Mouse (Mus musculus): ENCODE measurements around the gene Pdcl3. TPM values are rescaled to one million over a fixed set of nuclear protein-coding genes. Genes with fewer than 3 reads are reported as not detected.

Gene Pdcl3
- total RNA-seq (2022), result 10 to 100 TPM; 31.5 to 40.3 (median 35.7) TPM

DNA sequence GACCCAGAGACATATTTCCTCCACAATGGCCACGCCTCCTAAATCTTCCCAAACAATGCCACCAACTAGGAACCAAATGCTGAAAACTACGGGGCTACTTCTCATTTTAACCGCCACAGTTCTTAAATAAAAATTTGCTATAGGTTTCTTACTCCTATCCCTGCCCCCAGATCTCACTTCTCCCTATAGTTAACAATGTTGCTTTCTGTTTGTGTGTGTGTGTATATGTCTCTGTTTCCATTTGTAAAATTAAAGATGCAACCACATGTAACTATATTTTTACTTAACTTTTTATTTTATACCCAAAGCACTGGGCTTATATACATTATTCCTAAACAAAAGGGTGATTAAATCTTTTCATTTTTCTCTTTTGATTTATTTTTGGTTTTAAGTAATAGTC lies at the start of gene Pdcl3:
TSS of gene Pdcl3 (plus strand) at position 301 of the 400 bp plus-strand sequence.
- DNase-seq (ENCODE audit: low spot score in 2 of 2), result no peak

DNA sequence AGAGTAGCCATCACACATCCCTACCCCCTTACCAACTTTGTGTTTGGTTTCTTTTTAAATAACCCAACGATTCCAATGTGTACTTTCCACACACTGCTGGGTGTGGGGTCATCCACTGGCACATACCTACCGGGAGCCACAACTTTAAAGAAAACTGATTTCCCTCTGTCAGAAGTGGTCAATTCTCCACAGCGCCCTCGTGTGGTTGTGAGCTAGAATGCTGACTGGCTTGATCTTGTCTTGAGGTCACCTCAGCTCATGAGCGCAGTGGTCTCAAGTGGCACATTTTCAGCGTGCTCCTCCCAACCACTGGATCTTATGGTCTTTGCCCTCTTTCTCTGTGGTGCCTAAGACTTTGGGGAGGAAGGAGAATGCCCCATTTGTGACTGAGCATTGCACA lies 48.6 kb upstream of the Pdcl3 start:
- peak in 1 of 2 experiments; percentile 12 for DNase-seq (ENCODE audit: low spot score in 2 of 2)

DNA sequence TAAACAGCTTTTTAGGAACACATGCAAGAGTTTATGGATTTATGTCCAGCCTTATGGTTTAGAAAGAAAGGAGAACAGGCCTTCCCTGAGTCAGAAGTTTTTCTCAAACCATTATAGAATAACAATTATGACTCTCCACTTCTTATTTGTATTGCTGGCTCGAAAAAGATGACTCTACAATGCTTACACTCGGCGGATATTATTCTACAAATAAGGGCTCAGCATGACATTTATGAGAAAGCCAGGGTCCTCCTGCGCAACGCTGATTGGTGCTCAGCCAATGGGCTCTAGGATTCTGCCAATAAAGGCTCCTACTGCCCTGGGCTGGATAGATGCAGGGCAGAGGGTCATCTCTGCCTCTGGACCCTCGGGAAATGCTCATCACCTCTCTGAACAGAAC lies 46.6 kb upstream of the Pdcl3 start, which contains the start of gene Nms:
TSS of gene Nms (plus strand) at position 301 of the 400 bp plus-strand sequence.
- no peak for DNase-seq (ENCODE audit: low spot score in 2 of 2)

DNA sequence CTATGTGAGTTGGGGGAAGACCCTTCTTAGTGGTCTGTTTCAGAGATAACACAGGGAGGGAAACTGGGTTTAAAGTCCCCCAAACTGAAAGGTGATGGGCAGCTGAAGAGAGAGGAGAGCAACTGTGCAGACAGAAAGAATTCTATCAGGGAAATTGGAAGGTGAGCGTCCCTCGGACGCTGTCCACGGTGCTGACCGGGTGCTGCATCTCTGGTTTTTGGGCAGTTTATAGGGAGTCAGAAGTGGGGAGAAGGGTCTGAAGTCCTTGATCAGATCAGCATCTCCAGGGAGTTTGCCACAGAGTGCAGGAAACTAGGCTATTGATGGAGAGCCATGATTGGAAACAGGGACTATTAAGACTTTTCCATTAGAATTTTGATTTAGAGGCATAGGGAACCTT lies 45.8 kb upstream of the Pdcl3 start:
- DNase-seq (ENCODE audit: low spot score in 2 of 2), result no peak

DNA sequence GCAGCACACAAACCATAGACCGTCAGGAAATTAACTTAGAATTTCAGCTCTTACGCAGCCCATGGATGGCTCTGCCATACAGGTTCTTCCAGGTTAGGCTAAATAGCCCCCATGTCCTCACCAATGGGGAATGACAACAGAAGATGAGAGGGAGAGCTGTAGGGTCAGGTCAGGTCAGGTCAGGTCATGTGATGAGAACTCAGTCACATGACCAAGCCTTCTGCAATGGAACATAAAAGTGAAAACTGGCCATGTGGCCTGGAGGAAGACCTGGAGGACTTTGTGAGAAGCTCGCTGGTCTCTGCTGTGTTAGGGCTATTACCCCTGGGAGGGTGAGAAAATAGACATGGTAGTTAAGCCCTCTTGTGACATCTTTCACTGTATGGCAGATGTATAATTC lies 29.0 kb upstream of the Pdcl3 start:
- no peak for DNase-seq (ENCODE audit: low spot score in 2 of 2)

DNA sequence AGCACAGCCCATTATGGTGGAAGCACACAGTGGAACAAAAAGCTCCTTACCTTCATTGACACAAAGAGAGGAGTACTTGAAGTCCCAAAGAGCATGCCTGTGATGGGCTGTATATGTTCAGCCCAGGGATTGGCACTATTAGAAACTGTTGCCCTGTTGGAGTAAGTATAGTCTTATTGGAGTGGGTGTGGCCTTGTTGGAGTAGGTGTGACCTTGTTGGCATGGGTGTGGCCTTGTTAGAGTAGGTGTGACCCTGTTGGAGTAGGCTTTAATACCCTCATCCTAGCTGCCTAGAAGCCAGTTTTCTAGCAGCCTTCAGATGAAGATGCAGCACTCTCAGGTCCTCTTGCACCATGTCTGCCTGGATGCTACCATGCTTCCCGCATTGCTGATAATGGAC lies 16.3 kb upstream of the Pdcl3 start:
- DNase-seq (ENCODE audit: low spot score in 2 of 2), result no peak

DNA sequence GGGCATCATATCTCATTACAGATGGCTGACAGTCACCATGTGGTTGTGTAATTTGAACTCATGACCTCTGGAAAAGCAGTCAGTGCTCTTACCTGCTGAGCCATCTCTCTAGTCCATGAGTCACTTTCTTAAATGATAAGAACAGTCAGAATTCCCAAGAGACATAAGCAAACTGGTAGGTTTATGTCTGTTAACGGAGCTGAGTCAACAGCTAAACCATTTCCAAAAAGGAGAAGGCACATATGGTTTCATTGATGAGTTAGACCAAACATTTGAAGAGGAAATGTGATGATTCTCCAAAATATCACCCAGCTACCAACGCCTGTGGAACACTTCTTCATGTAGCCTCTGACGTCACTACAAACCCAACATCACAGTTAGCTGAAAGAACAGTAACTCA lies 13.7 kb upstream of the Pdcl3 start:
- DNase-seq (ENCODE audit: low spot score in 2 of 2), result no peak

DNA sequence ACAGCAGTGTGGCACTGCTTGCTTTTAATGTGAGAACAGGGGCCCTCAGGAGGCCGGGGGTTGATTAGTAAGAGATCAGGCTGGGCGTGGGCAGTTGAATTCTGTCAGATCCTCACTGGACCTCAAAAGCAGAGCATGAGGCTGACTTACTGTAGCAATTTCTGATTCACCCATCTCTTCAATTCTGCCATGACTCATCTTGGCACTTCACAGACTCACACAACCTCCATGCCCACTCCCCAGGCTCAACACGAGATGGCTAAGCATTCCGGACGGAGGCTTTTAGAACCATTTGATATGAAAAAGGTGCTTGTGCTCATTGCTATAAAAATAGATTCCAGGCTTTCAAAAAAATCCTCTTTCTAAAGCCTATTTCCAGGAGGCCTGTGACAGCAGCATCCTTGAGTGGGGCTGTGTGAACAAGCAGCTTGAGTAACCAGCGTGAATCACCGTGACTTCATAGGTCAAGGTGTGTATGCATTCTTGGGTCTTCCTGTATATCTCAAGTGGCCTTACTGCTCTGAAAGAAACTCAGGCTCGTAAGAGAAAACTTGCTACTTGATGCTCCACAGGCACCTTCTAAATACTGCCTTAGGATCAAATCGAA lies 12.3 kb upstream of the Pdcl3 start:
- DNase-seq (ENCODE audit: low spot score in 2 of 2), result no peak

DNA sequence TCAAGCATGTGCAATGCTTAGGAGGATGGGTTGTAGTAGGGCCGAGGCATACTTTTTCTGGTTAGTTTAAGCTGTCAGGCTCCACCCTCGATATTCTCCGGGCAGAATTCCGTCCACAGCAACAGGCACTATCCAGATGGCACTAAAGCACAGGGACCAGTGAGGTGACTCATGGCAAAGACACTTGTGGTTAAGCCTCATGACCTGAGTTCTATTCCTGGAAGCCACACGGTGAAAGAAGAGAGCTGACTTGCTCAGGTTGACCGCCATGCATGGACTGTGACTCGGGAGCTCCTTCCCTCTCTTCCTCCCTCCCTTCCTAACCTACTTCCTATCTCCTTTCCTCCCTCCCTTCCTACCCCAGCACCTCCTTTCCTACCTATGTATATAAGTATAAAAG lies 5.5 kb upstream of the Pdcl3 start:
- DNase-seq (ENCODE audit: low spot score in 2 of 2), result no peak

DNA sequence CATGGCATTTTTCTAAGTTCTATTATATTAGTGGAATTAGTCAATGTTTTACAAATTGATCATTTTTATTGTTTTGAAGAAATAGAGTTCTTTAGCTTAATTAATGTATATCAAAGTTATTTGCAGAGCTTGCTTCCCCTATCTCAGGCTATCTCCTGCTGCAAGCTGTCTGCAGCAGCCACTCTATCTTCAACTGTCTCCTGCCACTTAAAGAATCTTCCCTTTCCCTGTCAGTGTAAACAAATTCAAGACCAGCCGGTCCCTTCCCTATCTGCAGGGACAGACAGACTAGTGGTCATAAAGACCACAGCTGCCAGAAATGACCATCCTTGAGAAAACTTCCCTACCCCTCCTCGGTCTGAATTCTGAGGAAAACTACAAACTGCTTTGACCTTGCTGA lies 1.5 kb upstream of the Pdcl3 start:
- no peak for DNase-seq (ENCODE audit: low spot score in 2 of 2)

DNA sequence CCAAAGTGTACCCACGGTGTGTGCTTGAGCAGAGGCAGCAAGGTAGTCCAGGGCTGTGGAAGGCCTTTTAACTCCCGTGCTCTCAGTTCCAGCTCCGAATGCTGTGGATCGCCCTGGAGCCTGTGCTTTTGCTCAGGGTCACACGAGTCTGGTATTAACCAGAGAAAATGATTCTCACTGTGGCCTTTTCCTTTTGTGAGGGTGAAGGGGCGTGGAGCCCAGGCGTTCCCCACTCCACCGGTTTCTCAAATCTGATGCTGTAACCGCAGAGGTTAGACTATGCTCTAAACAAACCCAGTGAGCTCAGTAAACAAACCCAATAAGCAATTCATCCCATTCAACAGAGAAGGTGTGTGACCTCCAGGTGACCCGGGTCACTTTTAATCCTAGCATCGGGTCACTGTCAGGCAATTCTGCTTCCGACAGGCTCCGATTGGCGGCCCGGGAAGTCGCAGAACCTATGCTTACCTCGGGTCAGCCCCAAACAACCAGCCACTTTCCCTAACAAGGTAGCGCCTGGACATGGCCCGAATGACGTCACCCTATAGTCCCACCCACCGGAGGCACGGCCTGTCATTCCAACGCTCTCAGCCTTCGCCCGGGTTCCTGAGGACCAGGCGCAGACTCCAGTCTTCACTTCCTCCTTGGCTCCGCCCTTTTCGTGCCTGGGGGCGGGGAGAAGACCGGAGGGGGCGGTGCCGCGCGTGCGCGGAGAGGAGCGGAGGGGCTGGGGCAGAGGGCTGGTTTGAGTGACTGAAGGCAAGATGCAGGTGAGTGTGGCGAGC lies 1.9 kb downstream of the Pdcl3 start:
- peak; percentile 94 to 95 for DNase-seq (ENCODE audit: low spot score in 2 of 2)

DNA sequence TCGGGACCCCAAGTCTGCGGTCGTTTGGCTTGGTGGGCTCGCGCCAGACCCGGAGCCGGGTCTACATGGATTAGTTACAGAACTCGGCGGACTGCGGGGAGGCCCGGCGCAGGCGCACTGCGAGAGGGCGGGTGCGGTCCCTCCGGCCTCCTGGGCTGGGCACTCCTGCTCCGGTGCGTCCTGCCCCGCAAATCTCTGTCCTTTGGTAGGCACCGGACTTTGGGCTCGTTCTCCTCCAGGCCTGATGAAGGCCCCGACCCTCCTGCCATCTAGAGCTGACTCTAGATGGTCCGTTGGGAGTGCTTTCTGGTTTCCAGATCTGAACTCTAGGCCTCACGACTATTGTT lies 2.4 kb downstream of the Pdcl3 start:
- DNase-seq (ENCODE audit: low spot score in 2 of 2), result no peak

DNA sequence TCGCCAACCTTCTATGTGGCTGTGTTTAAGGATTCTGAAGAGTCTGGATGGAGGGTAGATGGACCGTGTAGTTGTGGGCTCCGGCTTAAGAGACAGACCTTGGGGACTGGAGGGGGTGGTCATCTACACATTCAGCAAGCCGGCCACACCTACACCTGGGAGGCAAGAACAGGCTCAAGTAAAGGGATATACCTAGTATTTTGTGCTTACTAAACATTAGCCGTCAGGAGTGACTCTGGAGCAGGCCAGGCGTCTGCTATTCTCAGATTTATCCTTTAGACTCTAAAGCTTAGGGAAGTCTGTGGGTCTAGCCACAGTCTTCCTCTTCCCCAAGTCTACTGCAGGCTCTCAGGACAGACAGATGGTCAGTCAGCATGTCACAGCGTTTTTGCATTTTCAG lies 2.9 kb downstream of the Pdcl3 start:
- no peak for DNase-seq (ENCODE audit: low spot score in 2 of 2)

DNA sequence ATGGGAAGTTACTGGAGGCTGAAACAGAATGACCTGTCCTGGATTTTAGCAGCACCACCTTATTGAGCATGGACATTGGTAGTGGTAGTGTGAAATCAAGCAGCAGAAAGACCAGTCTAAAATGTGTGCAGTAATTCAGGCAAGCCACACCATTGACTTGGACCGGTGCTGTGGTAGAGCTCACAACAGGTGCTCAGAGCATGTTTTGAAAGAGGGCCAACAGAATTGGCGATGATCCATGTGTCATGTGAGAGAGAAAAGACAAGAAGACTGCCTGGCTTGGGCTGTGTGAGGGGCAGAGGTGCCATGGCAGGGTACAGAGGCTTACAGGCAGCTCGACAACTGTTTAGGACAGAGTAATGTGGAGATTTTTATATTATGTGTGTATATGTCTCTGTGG lies 7.0 kb downstream of the Pdcl3 start:
- no peak for DNase-seq (ENCODE audit: low spot score in 2 of 2)

DNA sequence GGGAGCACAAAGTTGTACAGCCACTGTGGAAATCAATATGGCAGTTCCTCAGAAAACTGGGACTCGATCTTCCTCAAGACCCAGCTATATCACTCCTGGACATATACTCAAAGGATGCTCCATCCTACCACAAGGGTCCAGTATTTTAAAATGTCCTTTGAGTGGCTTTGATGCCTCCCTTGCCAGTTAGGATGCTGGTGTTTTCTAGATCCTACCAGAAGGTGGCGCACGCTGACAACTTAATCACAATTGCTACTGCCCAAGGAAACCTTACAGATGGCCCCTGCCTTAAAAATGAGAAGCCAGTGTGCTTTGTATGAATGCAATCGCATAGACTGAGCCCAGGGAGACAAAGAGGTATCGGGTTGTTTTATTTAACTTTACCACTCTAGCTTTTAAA lies 15.7 kb downstream of the Pdcl3 start:
- peak; percentile 63 to 82 for DNase-seq (ENCODE audit: low spot score in 2 of 2)

DNA sequence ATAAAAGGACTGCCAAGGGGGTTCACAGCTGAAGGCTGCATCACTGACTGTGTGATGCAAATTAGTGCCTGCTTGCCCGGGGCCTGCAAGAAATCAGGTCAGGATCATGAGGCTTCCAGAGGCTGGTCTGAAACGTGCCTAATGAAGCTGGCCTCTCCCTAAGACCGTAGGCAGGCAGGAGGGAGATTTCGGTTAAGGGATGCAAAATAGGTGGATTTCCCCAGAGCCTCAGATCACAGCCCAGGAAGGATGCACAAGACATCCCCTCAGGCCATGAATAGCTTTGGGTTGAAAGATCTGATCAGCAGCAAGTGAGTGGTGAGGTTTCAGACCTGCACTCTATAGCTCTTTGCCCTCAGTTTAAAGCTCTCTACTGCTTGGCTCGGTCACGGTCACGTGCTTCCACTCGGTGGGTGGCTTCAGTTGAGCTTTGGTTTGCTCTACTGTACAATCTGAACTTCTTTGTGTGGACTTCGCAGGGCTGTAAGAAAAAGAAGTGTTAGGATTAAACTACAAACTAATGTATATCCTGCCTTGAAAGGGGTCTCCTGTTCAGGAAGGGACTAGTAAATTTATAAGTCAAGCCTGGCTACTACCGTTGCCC lies 20.4 kb downstream of the Pdcl3 start:
- no peak for DNase-seq (ENCODE audit: low spot score in 2 of 2)

DNA sequence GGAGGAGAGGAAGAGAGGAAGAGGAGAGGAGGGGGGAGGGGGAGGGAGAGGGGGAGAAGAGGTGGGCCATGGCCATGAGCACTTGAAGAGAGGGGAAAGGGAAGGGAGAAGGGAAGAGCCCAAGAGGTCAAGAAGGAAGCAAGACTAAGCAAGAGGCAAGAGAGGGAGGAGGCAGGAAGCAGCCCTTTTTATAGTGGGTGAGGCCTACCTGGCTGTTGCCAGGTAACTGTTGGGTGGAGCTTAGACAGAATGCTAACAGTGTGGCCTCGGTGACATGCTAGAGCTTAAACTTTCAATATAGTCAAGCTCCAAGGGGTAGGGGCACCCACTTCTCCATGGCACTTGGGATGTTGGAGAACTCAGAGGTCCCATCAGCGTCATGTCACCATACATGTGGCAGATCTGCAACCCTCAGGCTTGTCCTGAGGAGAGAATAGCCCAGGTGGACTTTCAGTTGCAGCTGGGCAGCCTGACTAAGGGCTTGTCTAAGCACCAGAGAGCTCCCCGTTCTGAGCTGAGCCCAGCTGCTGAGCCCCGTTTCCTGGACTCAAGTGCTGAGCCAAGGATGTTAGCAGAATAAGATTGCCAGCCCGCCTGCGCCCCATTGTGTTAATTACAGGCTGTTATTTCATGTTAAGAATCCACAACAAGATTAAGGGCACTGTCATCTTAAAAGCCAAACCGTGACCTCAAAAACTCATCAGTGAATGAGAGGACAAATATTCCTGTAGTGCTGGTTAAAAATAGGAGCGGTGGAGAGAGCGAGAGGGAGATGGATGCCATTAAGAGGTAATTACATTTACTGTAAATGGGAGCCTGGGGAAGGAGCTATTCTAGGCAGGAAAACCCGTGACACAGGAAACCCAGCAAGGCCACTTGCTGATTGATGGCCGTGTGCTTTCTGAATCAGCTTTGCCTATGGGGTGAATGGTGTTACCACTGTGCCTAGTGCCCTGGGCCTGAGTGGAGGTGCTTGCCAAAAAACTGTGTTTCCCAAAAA lies 21.7 kb downstream of the Pdcl3 start:
- no peak for DNase-seq (ENCODE audit: low spot score in 2 of 2)

DNA sequence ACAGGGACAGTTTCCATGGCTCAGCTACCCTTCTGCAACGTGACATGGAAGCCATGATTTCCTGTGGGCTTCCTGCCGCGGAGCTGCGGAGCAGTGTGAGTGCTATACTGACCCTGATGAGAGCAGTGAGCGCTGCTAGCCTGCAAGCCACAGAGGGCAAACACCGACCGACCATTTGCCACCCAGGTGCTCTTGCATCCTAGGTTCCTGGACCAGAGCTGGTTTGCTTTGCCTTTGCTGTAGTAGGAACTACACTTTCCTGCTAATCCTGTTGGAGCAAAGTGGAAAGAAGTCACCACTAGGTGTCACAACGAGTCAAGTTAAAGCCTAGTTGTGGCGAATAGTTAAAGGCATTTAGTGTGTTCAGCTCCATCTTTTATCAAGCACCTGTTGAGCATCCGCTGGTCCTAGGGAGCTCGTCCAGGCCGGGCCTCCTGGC lies 25.2 kb downstream of the Pdcl3 start:
- DNase-seq (ENCODE audit: low spot score in 2 of 2), result peak; percentile 79 to 84

DNA sequence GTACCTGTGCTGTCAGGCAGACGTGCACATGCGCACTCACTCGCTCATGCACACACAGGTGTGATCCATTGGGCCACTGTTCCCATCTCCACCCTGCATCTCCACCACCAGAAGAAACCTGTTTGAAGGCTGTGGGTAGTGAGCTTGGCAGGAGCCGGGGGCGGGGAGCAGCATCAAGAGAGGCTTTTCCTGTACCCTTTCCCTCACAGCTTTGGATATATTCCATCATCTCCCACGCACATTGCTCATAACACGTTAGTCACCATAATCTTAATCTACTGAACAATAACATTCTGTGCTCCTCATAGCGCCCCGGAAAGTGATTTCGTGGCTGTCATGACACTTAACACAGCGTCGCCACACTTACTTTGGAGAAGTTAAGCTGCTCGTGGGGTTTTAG lies 27.2 kb downstream of the Pdcl3 start:
- peak; percentile 38 to 44 for DNase-seq (ENCODE audit: low spot score in 2 of 2)

DNA sequence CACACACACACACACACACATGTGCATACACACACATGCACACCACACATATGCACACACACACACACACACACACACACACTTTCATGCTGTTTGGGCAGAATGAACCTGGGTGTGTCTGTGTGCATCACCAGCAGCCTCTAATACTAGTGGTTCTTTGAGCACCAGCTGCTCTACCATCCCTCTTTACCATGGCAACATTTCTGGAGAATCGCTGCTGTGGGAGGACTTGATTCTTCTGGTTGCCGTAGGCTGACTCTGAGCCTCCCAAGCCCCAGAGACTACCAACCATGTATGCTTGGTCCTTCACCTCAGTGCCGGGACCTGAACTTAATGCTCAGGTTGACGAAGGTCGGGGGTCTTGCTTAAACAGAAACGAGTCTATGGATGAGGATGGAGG lies 28.4 kb downstream of the Pdcl3 start:
- peak; percentile 35 to 59 for DNase-seq (ENCODE audit: low spot score in 2 of 2)

DNA sequence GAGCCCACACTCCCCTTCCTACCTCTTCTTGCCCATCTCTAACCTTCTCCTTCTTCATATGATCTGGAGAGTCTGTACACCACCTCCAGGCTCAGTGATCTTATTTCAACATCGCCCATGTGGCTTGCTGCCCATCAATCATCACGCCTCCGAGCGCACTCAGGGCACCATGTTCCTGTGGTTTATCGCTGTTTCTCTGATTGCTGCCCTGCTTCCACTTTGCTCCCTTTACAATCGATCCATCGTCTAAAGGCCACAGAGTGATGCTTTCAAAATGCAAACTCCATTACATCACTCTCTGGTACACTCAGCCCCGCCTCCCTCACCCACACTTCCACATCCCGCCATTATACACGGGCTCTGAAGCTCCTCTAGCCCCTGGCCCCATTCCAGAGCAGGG lies 30.1 kb downstream of the Pdcl3 start:
- no peak for DNase-seq (ENCODE audit: low spot score in 2 of 2)

DNA sequence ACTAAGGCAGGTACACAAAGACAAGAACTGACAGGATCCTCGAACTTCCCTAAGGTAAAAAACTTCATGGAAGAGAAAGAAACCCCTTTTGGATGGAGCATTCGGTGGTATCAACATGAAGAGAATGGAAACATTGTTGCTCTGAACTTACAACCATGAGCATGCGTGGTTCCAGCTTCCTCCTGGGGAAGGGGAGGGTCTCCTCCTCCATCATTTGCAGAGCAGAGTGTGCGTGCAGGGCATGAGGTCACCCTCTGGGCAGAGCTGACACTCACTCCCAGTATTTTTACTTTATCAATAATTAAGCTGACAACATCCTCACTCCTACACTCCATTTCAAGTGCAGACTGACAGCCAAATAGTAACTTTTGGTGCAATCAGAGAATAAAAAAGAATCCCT lies 32.5 kb downstream of the Pdcl3 start:
- DNase-seq (ENCODE audit: low spot score in 2 of 2), result no peak

Measured in layer of hippocampus, adult 8-10 months (tissue).